Mouse (Mus musculus): Measurements from ENCODE around the gene Prune2.

GRCm38 (mm10) chr19:17055892-17056291, 100.0 kb downstream of the Prune2 start:
- no peak for TF ChIP-seq POLR2A (IDR thresholded peaks at IDR 0.05; ENCODE audit: insufficient read length, low read depth)
- no peak for TF ChIP-seq MYOD1 (IDR thresholded peaks at IDR 0.05; ENCODE audit: control insufficient read depth in 1 of 3, insufficient read length in 2 of 3, low read depth in 2 of 3)
- no peak for TF ChIP-seq MYOG (IDR thresholded peaks at IDR 0.05; ENCODE audit: control insufficient read depth in 1 of 3, insufficient read depth in 1 of 3, insufficient read length in 2 of 3, low read depth in 2 of 3)
- no peak for TF ChIP-seq CEBPB (IDR thresholded peaks at IDR 0.05; ENCODE audit: insufficient read depth, poor library complexity, severe bottlenecking)
- no peak for TF ChIP-seq E2F4 (IDR thresholded peaks at IDR 0.05; ENCODE audit: insufficient read depth)
- TF ChIP-seq TCF12 (IDR thresholded peaks at IDR 0.05; ENCODE audit: insufficient read depth, poor library complexity, severe bottlenecking), result no peak
- TF ChIP-seq USF1 (IDR thresholded peaks at IDR 0.05; ENCODE audit: low read depth), result no peak
- no peak for TF ChIP-seq POLR2AphosphoS2 (IDR thresholded peaks at IDR 0.05; ENCODE audit: insufficient read length, low read depth)
- TF ChIP-seq SRF (IDR thresholded peaks at IDR 0.05; ENCODE audit: control insufficient read depth, insufficient read length, low read depth), result no peak
- TF ChIP-seq MAX (IDR thresholded peaks at IDR 0.05; ENCODE audit: low read depth), result no peak
- TF ChIP-seq REST (IDR thresholded peaks at IDR 0.05; ENCODE audit: insufficient read depth, insufficient read length), result no peak
- TF ChIP-seq TCF3 (IDR thresholded peaks at IDR 0.05; ENCODE audit: insufficient read length, low read depth), result no peak

All from myocyte (in vitro differentiated cells).